Mouse (Mus musculus): ENCODE results near the gene Dstn. TPM values are rescaled to one million over a fixed set of nuclear protein-coding genes. Genes with fewer than 3 reads are reported as not detected.

Gene Dstn
- polyA plus RNA-seq (2015; fragmentation: Nextera tagmentation; extraction: Ambion mirVana), result 221 and 246 TPM in 2 replicates

GRCm38 (mm10) chr2:143914760-143915599, at the start of gene Dstn:
Dstn (plus strand) TSS chr2:143915320.

Other genes with a start within 250 kb of the Dstn start
- gene Bfsp1, start 52.1 kb upstream of the Dstn start, polyA plus RNA-seq (2015; fragmentation: Nextera tagmentation; extraction: Ambion mirVana), result 0.49 and 0.85 TPM in 2 replicates
- gene Rrbp1, start 95.9 kb downstream of the Dstn start, polyA plus RNA-seq (2015; fragmentation: Nextera tagmentation; extraction: Ambion mirVana), result 40.5 and 51.5 TPM in 2 replicates
- gene Banf2, start 117.7 kb downstream of the Dstn start, polyA plus RNA-seq (2015; fragmentation: Nextera tagmentation; extraction: Ambion mirVana), result not detected in 2 replicates